Mouse (Mus musculus) B cell, adult 2 months (primary cell): ENCODE data around the gene Kcnk1.

Experiments
- DNase-seq, 2 experiments: peaks; one replicate each; pipeline ENCODE4 v3.0.0; 2022

Kcnk1 gene

GRCm38 (mm10) chr8:125995101-125995986 is at the start of gene Kcnk1:
Kcnk1 (plus strand) TSS chr8:125995170.
- DNase-seq = peak in 1 of 2 experiments; percentile 2

- no peak for DNase-seq
These were observed 46.2 kb upstream of the Kcnk1 start for GRCm38 (mm10) chr8:125948696-125949308.

GRCm38 (mm10) chr8:125950007-125950940 is 44.7 kb upstream of the Kcnk1 start:
- peak; percentile 77 to 80 for DNase-seq

GRCm38 (mm10) chr8:125955671-125956070 is 39.3 kb upstream of the Kcnk1 start:
- DNase-seq = peak; percentile 27 to 31

GRCm38 (mm10) chr8:125956796-125957195 is 38.2 kb upstream of the Kcnk1 start:
- DNase-seq = no peak

- DNase-seq = no peak
These were observed 37.6 kb upstream of the Kcnk1 start for GRCm38 (mm10) chr8:125957226-125957993.

- DNase-seq = no peak
These were observed 37.0 kb upstream of the Kcnk1 start for GRCm38 (mm10) chr8:125957994-125958368.

- no peak for DNase-seq
These were observed 35.6 kb upstream of the Kcnk1 start for GRCm38 (mm10) chr8:125959363-125959771.

GRCm38 (mm10) chr8:125960037-125960436 is 34.9 kb upstream of the Kcnk1 start:
- DNase-seq = no peak

- DNase-seq = no peak
These were observed 33.2 kb upstream of the Kcnk1 start for GRCm38 (mm10) chr8:125961790-125962189.

- DNase-seq = no peak
These were observed 31.2 kb upstream of the Kcnk1 start for GRCm38 (mm10) chr8:125963807-125964211.

- DNase-seq = no peak
These were observed 23.6 kb upstream of the Kcnk1 start for GRCm38 (mm10) chr8:125971336-125971735.

- DNase-seq = no peak
These were observed 19.0 kb upstream of the Kcnk1 start for GRCm38 (mm10) chr8:125975981-125976380.

GRCm38 (mm10) chr8:125980826-125981225 is 14.1 kb upstream of the Kcnk1 start:
- DNase-seq = no peak

GRCm38 (mm10) chr8:125983515-125983914 is 11.5 kb upstream of the Kcnk1 start:
- no peak for DNase-seq

- no peak for DNase-seq
These were observed 10.8 kb upstream of the Kcnk1 start for GRCm38 (mm10) chr8:125984140-125984539.

GRCm38 (mm10) chr8:125985364-125985763 is 9.6 kb upstream of the Kcnk1 start:
- DNase-seq = no peak

GRCm38 (mm10) chr8:125986999-125987589 is 7.9 kb upstream of the Kcnk1 start:
- no peak for DNase-seq

GRCm38 (mm10) chr8:125987996-125988395 is 7.0 kb upstream of the Kcnk1 start:
- DNase-seq = no peak

- no peak for DNase-seq
These were observed 1.3 kb upstream of the Kcnk1 start for GRCm38 (mm10) chr8:125993636-125994035.

GRCm38 (mm10) chr8:125996031-125996839 is 1.3 kb downstream of the Kcnk1 start:
- DNase-seq = no peak
